Mouse (Mus musculus): Measurements from ENCODE around the gene Mcm7. TPM values are rescaled to one million over a fixed set of nuclear protein-coding genes. Genes with fewer than 3 reads are reported as not detected.

The Mcm7 gene
- polyA plus RNA-seq, 1 experiment from 2014 or later = 324 TPM

DNA sequence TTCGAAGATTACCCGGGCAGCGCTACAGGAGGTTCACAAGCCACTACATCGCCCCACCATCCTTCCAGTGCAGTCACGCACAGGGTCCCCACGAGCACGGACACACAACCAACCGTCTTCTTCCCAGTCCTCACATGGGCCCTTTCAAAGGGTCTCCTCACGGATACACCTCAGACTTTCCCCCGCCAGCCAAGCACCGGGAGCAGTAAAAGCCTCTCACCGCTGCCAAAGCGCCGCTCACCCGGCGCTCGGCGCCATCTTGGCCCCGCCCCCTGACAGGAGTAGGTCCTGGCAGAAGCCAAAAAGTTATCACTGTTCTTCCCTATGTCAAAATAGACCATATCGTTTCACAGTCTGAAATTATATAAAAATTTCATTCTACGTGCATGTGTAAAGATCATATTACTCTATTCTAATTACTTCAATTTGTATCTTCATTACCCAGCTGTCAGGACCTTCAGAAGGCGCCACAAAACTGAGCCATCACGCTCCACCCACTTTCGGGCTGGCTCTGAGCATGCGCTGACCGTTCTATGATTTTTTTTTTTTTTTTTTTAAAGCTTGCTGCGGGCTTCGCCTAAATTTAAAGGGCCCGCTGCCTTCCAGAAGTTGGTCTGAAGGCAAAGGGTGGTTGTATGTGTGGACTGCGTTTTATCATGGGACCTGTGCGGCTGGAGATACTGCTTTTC, 14.9 kb upstream of the Mcm7 start, which contains the start of the genes Taf6 and Cnpy4:
Gene Taf6, minus strand, starts transcription at position 502 of the 689 bp plus-strand sequence.
Gene Cnpy4, plus strand, starts transcription at position 536 of the 689 bp plus-strand sequence.
- Histone ChIP-seq H3K4me3 (peak within 1 kb of the TSS; percentile 84), H3K27me3 (ENCODE audit: insufficient read depth, poor library complexity, severe bottlenecking) (no peaks in the 10 kb centered on the region), H3K4me1 (replicated peaks) (peaks cover 15% of the 10 kb centered on the region), H3K36me3 (peaks cover 58% of the 10 kb centered on the region), H3K9me3 (no peaks in the 10 kb centered on the region), H3K27ac (peak within 1 kb of the TSS; percentile 93)
- WGBS = under 1% methylated on average over 31 of the region's 31 CpGs
- DNase-seq (ENCODE audit: low spot score) = peak; percentile 85

DNA sequence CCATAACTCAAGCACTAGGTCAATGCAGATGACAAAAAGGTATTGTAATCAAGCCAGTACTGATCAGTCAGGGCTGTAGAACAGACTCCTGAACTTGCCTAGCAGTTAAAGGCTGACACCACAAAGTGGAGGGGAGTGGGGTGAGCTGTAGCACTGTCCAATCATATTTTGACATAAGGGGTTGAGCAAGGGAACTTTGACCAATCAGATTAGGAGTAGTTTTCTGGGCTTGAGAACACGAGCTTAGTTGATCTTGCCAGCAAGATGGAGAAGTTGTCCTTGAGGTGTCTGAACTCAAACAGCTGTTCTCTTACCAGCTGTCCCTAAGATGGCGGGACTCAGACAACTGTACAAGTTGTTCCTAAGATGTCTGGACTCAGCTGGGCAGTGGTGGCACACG, 995 bp upstream of the Mcm7 start:
- 89% methylated on average over 3 of the region's 3 CpGs for WGBS
- Histone ChIP-seq H3K27ac (no peak overlapping the region), H3K4me1 (replicated peaks) (peaks cover 34% of the 10 kb centered on the region), H3K9me3 (no peaks in the 10 kb centered on the region), H3K36me3 (peaks cover 70% of the 10 kb centered on the region), H3K27me3 (ENCODE audit: insufficient read depth, poor library complexity, severe bottlenecking) (no peaks in the 10 kb centered on the region), H3K4me3 (peak overlapping the region; percentile 86)
- no peak for DNase-seq (ENCODE audit: low spot score)

DNA sequence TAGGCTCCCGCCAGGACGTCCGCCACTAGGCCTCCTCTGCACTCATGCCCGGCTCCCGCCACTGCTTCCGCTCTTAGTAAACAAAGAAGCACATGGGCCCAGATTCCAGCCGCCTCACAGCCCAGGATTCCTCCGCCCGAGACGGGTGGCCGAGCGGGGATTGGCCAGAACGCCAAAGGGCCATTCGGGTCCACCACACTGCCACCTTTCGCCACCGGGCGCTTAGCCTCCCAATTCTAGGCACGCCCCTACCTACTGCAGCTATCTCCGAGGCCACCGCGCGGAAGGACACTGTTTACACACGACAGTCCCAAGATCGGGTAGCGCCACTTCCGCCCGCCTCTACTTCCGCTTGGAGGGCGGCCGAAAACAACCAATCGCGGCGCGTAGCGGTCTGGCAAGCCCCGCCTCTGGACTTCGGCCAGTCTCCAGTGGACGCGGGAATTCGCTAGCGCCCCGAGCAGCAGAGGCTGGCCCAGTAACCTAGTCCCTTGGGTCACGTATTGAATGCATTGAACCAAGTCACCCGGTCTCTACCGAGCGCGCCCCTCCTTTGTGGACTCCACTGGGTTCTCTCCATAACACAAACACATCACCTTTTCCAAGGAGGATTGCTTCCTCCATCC, 1.2 kb downstream of the Mcm7 start:
- peaks cover 34% of the 10 kb centered on the region for H3K4me1 ChIP-seq (replicated peaks)
- under 1% methylated on average over 47 of the region's 47 CpGs for WGBS
- peak overlapping the region; percentile 97 for H3K27ac ChIP-seq
- H3K36me3 ChIP-seq = peaks cover 70% of the 10 kb centered on the region
- H3K4me3 ChIP-seq = peak overlapping the region; percentile 86
- DNase-seq (ENCODE audit: low spot score) = peak; percentile 97
- no peaks in the 10 kb centered on the region for H3K27me3 ChIP-seq (ENCODE audit: insufficient read depth, poor library complexity, severe bottlenecking)
- no peaks in the 10 kb centered on the region for H3K9me3 ChIP-seq

DNA sequence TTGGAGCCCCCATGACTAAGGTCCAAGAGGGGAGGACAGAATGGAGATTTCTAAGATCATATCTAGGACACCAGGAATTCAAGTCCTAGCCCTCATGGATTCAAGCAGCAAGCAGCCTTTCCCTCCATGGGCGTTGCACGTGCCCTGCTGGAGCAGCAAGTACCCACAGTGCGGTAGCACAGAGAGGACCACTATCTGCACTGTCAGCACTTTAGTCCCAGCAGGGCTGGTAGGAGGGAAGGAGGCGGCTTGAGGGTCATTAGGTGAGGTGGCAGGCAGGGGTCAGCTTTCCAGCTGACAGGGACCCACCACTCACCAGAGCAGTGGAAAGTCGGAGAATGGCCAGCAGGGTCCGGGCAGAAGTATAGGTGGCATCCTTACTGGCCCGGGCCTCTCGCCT, 6.6 kb downstream of the Mcm7 start:
- Histone ChIP-seq H3K9me3 (no peaks in the 10 kb centered on the region), H3K27me3 (ENCODE audit: insufficient read depth, poor library complexity, severe bottlenecking) (no peaks in the 10 kb centered on the region), H3K36me3 (peaks cover 83% of the 10 kb centered on the region), H3K4me1 (replicated peaks) (peaks cover 37% of the 10 kb centered on the region), H3K4me3 (no peak overlapping the region; the same call in 1 of the 2 replicates), H3K27ac (no peak overlapping the region)
- WGBS = 80% methylated on average over 8 of the region's 8 CpGs
- DNase-seq (ENCODE audit: low spot score) = no peak

DNA sequence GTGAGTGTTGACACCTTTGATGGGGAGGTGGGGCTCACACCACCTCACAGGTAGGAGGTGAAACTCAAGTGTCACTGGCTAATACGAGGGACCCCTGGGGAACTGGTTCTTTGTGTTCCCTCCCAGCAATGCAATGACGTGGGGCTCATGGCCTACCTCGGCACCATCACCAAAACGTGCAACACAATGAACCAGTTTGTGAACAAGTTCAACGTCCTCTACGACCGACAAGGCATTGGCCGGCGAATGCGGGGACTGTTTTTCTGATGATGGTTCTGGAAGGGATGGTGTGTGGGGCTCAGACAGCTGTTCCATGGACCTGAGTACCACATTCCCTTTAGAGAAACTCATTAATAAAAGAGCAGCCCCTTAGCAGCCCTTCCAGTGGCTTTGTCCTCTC, 8.6 kb downstream of the Mcm7 start:
- WGBS = 79% methylated on average over 10 of the region's 10 CpGs
- peak overlapping the region; percentile 82; the same call in 1 of the 2 replicates for H3K4me3 ChIP-seq
- no peak for DNase-seq (ENCODE audit: low spot score)
- H3K4me1 ChIP-seq (replicated peaks) = peaks cover 30% of the 10 kb centered on the region
- H3K27ac ChIP-seq = no peak overlapping the region
- H3K36me3 ChIP-seq = peaks cover 67% of the 10 kb centered on the region
- no peaks in the 10 kb centered on the region for H3K27me3 ChIP-seq (ENCODE audit: insufficient read depth, poor library complexity, severe bottlenecking)
- no peaks in the 10 kb centered on the region for H3K9me3 ChIP-seq

DNA sequence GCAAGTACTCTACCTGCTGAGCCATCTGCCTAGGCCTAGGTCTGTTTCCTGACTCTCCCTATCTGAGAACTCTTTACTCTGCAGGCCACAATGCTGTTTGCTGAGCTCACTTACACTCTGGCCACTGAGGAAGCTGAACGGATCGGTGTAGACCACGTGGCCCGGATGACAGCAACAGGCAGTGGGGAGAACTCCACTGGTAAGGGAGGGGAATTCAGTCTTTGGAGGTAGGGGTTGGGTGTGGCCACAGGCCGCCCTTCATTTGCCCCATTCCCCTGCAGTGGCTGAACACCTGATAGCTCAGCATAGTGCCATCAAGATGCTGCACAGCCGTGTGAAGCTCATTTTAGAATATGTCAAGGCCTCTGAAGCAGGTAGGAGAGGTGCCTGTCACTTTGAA, 9.2 kb downstream of the Mcm7 start:
- Histone ChIP-seq H3K36me3 (peaks cover 61% of the 10 kb centered on the region), H3K27ac (no peak overlapping the region), H3K4me3 (peak overlapping the region; percentile 82; the same call in 1 of the 2 replicates), H3K27me3 (ENCODE audit: insufficient read depth, poor library complexity, severe bottlenecking) (no peaks in the 10 kb centered on the region), H3K9me3 (no peaks in the 10 kb centered on the region), H3K4me1 (replicated peaks) (peaks cover 30% of the 10 kb centered on the region)
- WGBS = 80% methylated on average over 6 of the region's 6 CpGs
- DNase-seq (ENCODE audit: low spot score) = no peak

DNA sequence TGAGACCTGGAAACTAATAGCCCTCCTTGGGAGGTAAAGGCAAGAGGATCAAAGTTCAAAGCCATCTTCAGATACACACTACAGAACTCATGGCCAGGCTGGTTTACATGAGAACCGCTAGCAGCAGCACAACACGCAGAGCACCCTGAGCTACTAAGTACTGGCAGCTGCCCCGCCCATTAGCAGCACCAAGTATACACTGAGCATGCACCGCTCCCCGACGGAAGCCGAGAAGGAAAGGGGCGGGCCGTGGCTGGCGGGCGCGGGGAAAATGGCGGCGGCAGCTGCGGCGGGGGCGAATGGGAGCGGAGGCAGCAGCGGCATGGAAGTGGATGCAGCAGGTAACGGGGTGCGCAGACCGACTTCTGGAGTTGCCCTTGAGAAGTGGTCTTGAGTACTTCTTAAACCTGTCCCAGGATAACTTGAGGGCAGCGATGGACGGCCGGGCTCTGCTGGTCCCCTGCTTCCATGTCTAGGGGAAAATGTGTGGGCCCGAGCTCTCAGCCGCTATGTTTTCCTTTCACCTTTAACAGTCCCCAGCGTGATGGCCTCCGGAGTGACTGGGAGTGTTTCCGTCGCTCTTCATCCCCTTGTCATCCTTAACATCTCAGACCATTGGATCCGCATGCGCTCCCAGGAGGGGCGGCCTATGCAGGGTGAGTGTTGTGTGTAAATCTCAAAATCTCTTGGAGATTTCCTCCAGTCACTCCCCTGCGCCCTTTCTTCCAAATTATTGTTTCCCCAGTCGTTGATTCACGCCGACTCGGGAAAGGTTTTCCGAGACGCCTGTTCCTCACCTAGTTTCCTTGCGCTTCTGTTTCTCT, 11.2 kb downstream of the Mcm7 start, which contains the start of gene Cops6:
Gene Cops6, plus strand, starts transcription at position 230 of the 824 bp plus-strand sequence.
- H3K36me3 ChIP-seq = peaks cover 42% of the 10 kb centered on the region
- WGBS = 1% methylated on average over 42 of the region's 42 CpGs
- H3K4me1 ChIP-seq (replicated peaks) = peaks cover 30% of the 10 kb centered on the region
- peak within 1 kb of the TSS; percentile 82 for H3K4me3 ChIP-seq
- H3K27me3 ChIP-seq (ENCODE audit: insufficient read depth, poor library complexity, severe bottlenecking) = no peaks in the 10 kb centered on the region
- peak within 1 kb of the TSS; percentile 89 for H3K27ac ChIP-seq
- no peaks in the 10 kb centered on the region for H3K9me3 ChIP-seq
- peak; percentile 94 for DNase-seq (ENCODE audit: low spot score)

DNA sequence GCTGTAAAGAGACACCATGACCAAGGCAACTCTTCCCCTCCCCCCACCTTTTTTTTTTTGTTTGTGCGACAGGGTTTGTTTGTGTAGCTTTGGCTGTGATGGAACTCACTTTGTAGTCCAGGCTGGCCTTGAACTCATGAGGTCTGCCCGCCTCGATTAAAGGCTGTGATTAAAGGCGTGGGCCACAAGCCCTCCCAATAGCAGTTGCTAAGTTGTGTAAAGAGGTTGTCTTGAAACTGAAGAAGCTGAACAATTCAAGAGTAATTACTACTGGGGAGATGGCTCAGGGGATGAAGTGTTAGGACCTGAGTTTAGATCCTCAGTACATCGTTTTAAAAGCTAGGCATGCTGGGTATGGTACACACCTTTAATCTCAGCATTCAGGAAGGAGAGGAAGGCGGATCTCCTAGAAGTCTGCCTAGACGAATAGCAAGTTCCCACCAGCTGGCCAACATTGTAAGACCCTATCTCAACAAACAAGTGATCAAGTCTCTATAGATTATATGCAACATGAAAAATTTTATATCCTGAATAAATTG, 11.9 kb downstream of the Mcm7 start:
- Histone ChIP-seq H3K4me3 (peak overlapping the region; percentile 82), H3K27me3 (ENCODE audit: insufficient read depth, poor library complexity, severe bottlenecking) (no peaks in the 10 kb centered on the region), H3K4me1 (replicated peaks) (peaks cover 24% of the 10 kb centered on the region), H3K27ac (peak overlapping the region; percentile 89), H3K36me3 (peaks cover 34% of the 10 kb centered on the region), H3K9me3 (no peaks in the 10 kb centered on the region)
- 72% methylated on average over 7 of the region's 7 CpGs for WGBS
- no peak for DNase-seq (ENCODE audit: low spot score)

DNA sequence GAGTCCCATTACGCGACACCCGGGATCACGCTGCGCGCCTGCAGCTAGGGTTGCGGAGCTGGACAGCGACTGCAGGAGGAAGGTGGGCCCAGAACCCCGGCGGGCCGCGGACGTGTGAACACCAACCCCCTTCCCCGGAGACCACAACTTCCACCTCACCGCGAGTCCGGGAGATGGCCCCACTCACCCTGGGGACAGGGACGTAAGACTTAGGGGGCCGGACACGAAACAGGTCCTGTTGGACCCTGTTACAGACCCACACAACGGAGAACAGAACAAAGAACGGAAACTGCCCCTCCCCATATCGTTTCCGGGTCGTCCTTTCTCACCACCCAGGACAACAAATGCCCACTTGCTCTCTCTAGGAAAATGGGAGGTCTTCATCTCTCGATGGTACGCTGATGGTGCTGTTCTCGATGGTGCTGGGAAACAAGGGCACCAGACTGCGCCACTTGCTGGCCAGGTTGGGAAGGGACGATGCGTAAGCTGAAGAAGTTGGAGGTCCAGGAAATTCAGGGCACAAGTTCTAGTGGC, 16.7 kb downstream of the Mcm7 start, which contains the start of gene Zfp113:
Gene Zfp113, minus strand, starts transcription at position 302 of the 534 bp plus-strand sequence.
- DNase-seq (ENCODE audit: low spot score) = peak; percentile 91
- Histone ChIP-seq H3K4me1 (replicated peaks) (peaks cover 14% of the 10 kb centered on the region), H3K27ac (peak within 1 kb of the TSS; percentile 99), H3K4me3 (peak within 1 kb of the TSS; percentile 89), H3K9me3 (no peaks in the 10 kb centered on the region), H3K36me3 (peaks cover 29% of the 10 kb centered on the region), H3K27me3 (ENCODE audit: insufficient read depth, poor library complexity, severe bottlenecking) (no peaks in the 10 kb centered on the region)
- under 1% methylated on average over 31 of the region's 31 CpGs for WGBS

DNA sequence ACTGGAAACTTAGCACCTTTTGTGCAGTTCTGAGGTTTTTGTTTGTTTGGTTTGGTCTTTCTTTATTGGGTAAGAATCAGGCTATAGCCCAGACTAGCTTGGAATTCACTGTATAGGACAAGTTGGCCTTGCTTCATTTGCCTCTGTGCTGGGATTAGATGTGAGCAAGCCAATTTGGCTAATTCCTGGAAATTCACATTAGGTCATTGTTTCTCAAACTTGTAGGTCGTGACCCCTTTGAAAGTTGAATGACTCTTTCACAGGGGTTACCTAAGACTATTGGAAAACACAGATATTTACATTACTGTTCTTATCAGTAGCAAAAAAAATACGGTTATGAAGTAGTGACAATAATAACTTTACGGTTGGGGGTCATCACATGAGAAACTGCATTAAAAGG, 17.8 kb downstream of the Mcm7 start:
- H3K4me1 ChIP-seq (replicated peaks) = peaks cover 11% of the 10 kb centered on the region; the same call in 1 of the 2 replicates
- peak overlapping the region; percentile 99 for H3K27ac ChIP-seq
- no peaks in the 10 kb centered on the region for H3K27me3 ChIP-seq (ENCODE audit: insufficient read depth, poor library complexity, severe bottlenecking)
- WGBS = 87% methylated on average over 3 of the region's 3 CpGs
- no peaks in the 10 kb centered on the region for H3K9me3 ChIP-seq
- no peak for DNase-seq (ENCODE audit: low spot score)
- peaks cover 35% of the 10 kb centered on the region for H3K36me3 ChIP-seq
- peak overlapping the region; percentile 89 for H3K4me3 ChIP-seq

DNA sequence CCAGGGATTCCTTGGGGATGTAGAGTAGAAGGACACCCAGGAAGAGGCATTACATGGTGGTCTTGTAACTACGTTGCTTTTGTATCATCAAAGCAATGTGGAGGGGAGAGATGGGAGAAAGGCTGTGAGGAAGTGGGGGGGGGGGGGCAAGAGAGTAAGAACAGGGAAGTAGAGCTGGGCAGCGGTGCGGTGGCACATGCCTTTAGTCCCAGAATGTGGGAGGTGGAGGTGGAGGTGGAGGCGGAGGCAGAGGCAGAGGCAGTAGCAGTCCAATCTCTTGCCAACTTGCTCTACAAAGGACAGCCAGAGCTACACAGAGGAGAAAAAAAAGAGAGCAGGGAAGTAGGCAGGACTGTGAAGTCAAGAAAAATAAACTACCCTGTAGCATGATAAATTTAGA, 33.6 kb downstream of the Mcm7 start:
- H3K36me3 ChIP-seq = peaks cover 49% of the 10 kb centered on the region

DNA sequence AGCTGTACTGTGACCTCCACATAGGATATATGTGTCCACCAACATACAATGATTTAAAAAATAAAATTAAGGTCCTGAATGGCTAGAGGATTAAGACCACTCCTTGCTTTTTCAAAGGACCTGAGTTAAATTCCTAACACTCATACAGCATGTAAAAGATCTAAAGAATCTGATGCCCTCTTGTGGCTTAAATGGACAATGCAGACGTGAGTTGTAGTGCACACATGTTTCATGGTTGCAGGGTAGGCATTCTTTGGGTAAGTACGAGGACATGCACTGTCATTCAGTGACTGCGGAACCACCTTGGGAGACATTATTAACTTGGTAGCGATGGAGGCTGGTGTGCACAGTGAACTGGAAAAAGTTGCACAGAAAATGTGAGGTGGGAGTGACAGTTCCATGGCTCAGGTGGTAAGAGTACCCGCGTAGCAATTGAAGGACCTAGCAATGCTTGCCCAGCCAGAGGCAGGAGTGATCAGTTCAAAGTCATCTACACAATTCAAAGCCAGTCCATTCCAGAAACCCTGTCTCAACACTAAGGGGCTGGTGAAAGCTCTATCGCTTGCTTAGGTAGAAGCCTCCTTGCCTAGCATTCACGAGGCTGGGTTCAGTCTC, 34.2 kb downstream of the Mcm7 start:
- 61% methylated on average over 8 of the region's 8 CpGs for WGBS

More for the DNA sequence above, 33.6 kb downstream of the Mcm7 start:
- 77% methylated on average over 4 of the region's 4 CpGs for WGBS
- Histone ChIP-seq H3K27me3 (ENCODE audit: insufficient read depth, poor library complexity, severe bottlenecking) (no peaks in the 10 kb centered on the region), H3K9me3 (no peaks in the 10 kb centered on the region), H3K4me3 (no peak overlapping the region), H3K27ac (no peak overlapping the region), H3K4me1 (replicated peaks) (no peaks in the 10 kb centered on the region)
- DNase-seq (ENCODE audit: low spot score) = no peak

More for the DNA sequence above, 34.2 kb downstream of the Mcm7 start:
- Histone ChIP-seq H3K4me3 (no peak overlapping the region), H3K4me1 (replicated peaks) (no peaks in the 10 kb centered on the region), H3K27me3 (ENCODE audit: insufficient read depth, poor library complexity, severe bottlenecking) (no peaks in the 10 kb centered on the region), H3K27ac (no peak overlapping the region), H3K9me3 (no peaks in the 10 kb centered on the region), H3K36me3 (peaks cover 49% of the 10 kb centered on the region)
- no peak for DNase-seq (ENCODE audit: low spot score)

Data from hindbrain, embryonic 10.5 days (tissue).